Mouse (Mus musculus) neural tube, embryonic 13.5 days (tissue): Measurements from ENCODE around the gene Gm19410. TPM values are rescaled to one million over a fixed set of nuclear protein-coding genes. Genes with fewer than 3 reads are reported as not detected.
A peak's percentile ranks its signal among the peaks of the same experiment; 100 is the strongest.

Source experiments
- ATAC-seq: fragments of 200-750 bp; cut with Nextera tagmentation; 2 replicates; pipeline ENCODE4 v1.8.0; 2017; ENCODE audit warnings: low read depth, mild to moderate bottlenecking, moderate TSS enrichment, moderate library complexity
- H3K27ac ChIP-seq: fragments of 300-500 bp; sonication (generic); replicated peaks from 2 replicates; pipeline ENCODE4 v1.5.1; 2015; ENCODE audit warnings: moderate library complexity, mild to moderate bottlenecking, inconsistent platforms
- H3K27me3 ChIP-seq: fragments of 300-500 bp; sonication (generic); 2 replicates; pipeline ENCODE4 v1.6.1; 2015; ENCODE audit warnings: mild to moderate bottlenecking, inconsistent platforms
- H3K36me3 ChIP-seq: fragments of 300-500 bp; sonication (generic); 2 replicates; pipeline ENCODE4 v1.6.1; 2015; ENCODE audit warnings: mild to moderate bottlenecking, inconsistent platforms
- H3K4me1 ChIP-seq: fragments of 300-500 bp; sonication (generic); replicated peaks from 2 replicates; pipeline ENCODE4 v1.6.1; 2015; ENCODE audit warnings: inconsistent platforms
- H3K4me2 ChIP-seq: fragments of 300-500 bp; sonication (generic); 2 replicates; pipeline ENCODE4 v1.6.1; 2015; ENCODE audit warnings: inconsistent platforms, mild to moderate bottlenecking, moderate library complexity
- H3K4me3 ChIP-seq: fragments of 300-500 bp; sonication (generic); 2 replicates; pipeline ENCODE4 v1.5.1; 2015; ENCODE audit warnings: mild to moderate bottlenecking, inconsistent platforms
- H3K9ac ChIP-seq: fragments of 300-500 bp; sonication (generic); 2 replicates; pipeline ENCODE4 v1.6.1; 2015; ENCODE audit warnings: moderate library complexity, mild to moderate bottlenecking, inconsistent platforms
- H3K9me3 ChIP-seq: fragments of 300-500 bp; sonication (generic); 2 replicates; pipeline ENCODE4 v1.6.1; 2016; ENCODE audit warnings: inconsistent platforms
- WGBS: fragments of 180-500 bp; shearing (Covaris S2); methylation state at CpG from one replicate; pipeline ENCODE4 v1.1.7; 2015; 5-methylcytosine and 5-hydroxymethylcytosine counted together
- microRNA-seq: library from miRNA; unstranded; fragments of <30 nt; microRNA quantifications from one replicate; pipeline ENCODE4, GENCODE M21; 2016
- polyA plus RNA-seq: library from polyadenylated mRNA; unstranded; fragments of >200 nt; fragmentation: Nextera tagmentation; extraction: Ambion mirVana; gene quantifications from 2 replicates; pipeline ENCODE4 v1.2.1, GENCODE M21; 2015

The Gm19410 gene
- 0.04 TPM in 2 replicates for polyA plus RNA-seq

GRCm38 (mm10) chr8:35765499-35766193 lies at the start of gene Gm19410:
Gm19410 (plus strand) TSS chr8:35765790.
- Histone ChIP-seq H3K27me3 (peaks cover 33% of the 10 kb centered on the region), H3K9me3 (no peaks in the 10 kb centered on the region), H3K27ac (no peak within 1 kb of the TSS), H3K4me2 (peak within 1 kb of the TSS; percentile 92), H3K4me1 (peaks cover 12% of the 10 kb centered on the region), H3K4me3 (peak within 1 kb of the TSS; percentile 43), H3K36me3 (no peaks in the 10 kb centered on the region), H3K9ac (peak within 1 kb of the TSS; percentile 68)
- WGBS, result under 1% methylated on average over 35 of the region's 35 CpGs
- ATAC-seq, result no peak

- Histone ChIP-seq H3K36me3 (no peaks in the 10 kb centered on the region), H3K9ac (no peak overlapping the region), H3K4me2 (no peak overlapping the region), H3K27me3 (no peaks in the 10 kb centered on the region), H3K4me1 (0 out of 2 replicates have a peak, but pooled peaks cover 2% of the 10 kb centered on the region), H3K9me3 (no peaks in the 10 kb centered on the region), H3K4me3 (no peak overlapping the region), H3K27ac (no peak overlapping the region)
- WGBS, result 77% methylated on average over 3 of the region's 3 CpGs
- ATAC-seq, result no peak
These were observed 34.8 kb upstream of the Gm19410 start for GRCm38 (mm10) chr8:35730776-35731175.

- Histone ChIP-seq H3K27ac (no peak overlapping the region), H3K9me3 (peaks cover 15% of the 10 kb centered on the region; the same call in 1 of the 2 replicates), H3K4me1 (no peaks in the 10 kb centered on the region), H3K27me3 (no peaks in the 10 kb centered on the region), H3K4me3 (no peak overlapping the region), H3K4me2 (no peak overlapping the region), H3K36me3 (no peaks in the 10 kb centered on the region), H3K9ac (no peak overlapping the region)
- ATAC-seq, result no peak
- 83% methylated on average over 3 of the region's 3 CpGs for WGBS
These were observed 30.2 kb upstream of the Gm19410 start for GRCm38 (mm10) chr8:35735438-35735837.

GRCm38 (mm10) chr8:35756202-35756601 lies 9.4 kb upstream of the Gm19410 start:
- Histone ChIP-seq H3K27me3 (no peaks in the 10 kb centered on the region), H3K9me3 (no peaks in the 10 kb centered on the region), H3K9ac (no peak overlapping the region), H3K4me2 (no peak overlapping the region), H3K36me3 (no peaks in the 10 kb centered on the region), H3K27ac (no peak overlapping the region), H3K4me3 (no peak overlapping the region), H3K4me1 (no peaks in the 10 kb centered on the region)
- WGBS, result 92% methylated on average over 5 of the region's 5 CpGs
- no peak for ATAC-seq

- ATAC-seq, result no peak
- H3K9me3 ChIP-seq, result no peaks in the 10 kb centered on the region
- H3K36me3 ChIP-seq, result no peaks in the 10 kb centered on the region
- peaks cover 12% of the 10 kb centered on the region for H3K4me1 ChIP-seq
- H3K4me3 ChIP-seq, result peak overlapping the region; percentile 43
- peaks cover 33% of the 10 kb centered on the region for H3K27me3 ChIP-seq
- WGBS, result 2% methylated on average over 9 of the region's 9 CpGs
- 0 out of 2 replicates have a peak overlapping the region, but pooled peaks have one; percentile 68 for H3K9ac ChIP-seq
- no peak overlapping the region for H3K27ac ChIP-seq
- peak overlapping the region; percentile 92 for H3K4me2 ChIP-seq
These were observed 570 bp upstream of the Gm19410 start for GRCm38 (mm10) chr8:35765020-35765419.

- Histone ChIP-seq H3K4me2 (peak overlapping the region; percentile 25; the same call in 1 of the 2 replicates), H3K27ac (no peak overlapping the region), H3K36me3 (no peaks in the 10 kb centered on the region), H3K4me1 (peaks cover 10% of the 10 kb centered on the region; the same call in 1 of the 2 replicates), H3K4me3 (no peak overlapping the region), H3K9me3 (no peaks in the 10 kb centered on the region), H3K9ac (no peak overlapping the region), H3K27me3 (no peaks in the 10 kb centered on the region)
- 19% methylated on average over 7 of the region's 7 CpGs for WGBS
- peak; percentile 86 for ATAC-seq
These were observed 7.9 kb downstream of the Gm19410 start for GRCm38 (mm10) chr8:35773508-35773907.

Small RNAs within 50 kb of the gene (microRNA-seq; reads per million reads assigned to microRNA genes)
- gene Gm44474, result not detected
